Mouse (Mus musculus): ENCODE measurements around the gene Fau. TPM values are rescaled to one million over a fixed set of nuclear protein-coding genes. Genes with fewer than 3 reads are reported as not detected.

Gene Fau
- polyA plus RNA-seq, 1 experiment from 2014 or later = 1,054 TPM

- Histone ChIP-seq H3K27ac (ENCODE audit: low read depth) (peak overlapping the region; percentile 74; the same call in 1 of the 2 replicates), H3K4me1 (replicated peaks; ENCODE audit: control insufficient read depth, insufficient read depth, low read length) (peaks cover 23% of the 10 kb centered on the region), H3K4me2 (ENCODE audit: low read length) (peak overlapping the region; percentile 96), H3K4me3 (ENCODE audit: low read depth, low read length) (peak overlapping the region; percentile 48), H3K9ac (ENCODE audit: low read length) (peak overlapping the region; percentile 55; the same call in 1 of the 2 replicates), H3K36me3 (ENCODE audit: control insufficient read depth, insufficient read depth, low read length) (peaks cover 25% of the 10 kb centered on the region), H3K27me3 (replicated peaks; ENCODE audit: control insufficient read depth, insufficient read depth, low read length) (no peaks in the 10 kb centered on the region), H3K9me3 (ENCODE audit: control insufficient read depth, low read length) (no peaks in the 10 kb centered on the region)
- no peak for ATAC-seq (replicated peaks; ENCODE audit: low FRiP score, low TSS enrichment, low read depth)
- WGBS = 33% methylated on average over 5 of the region's 5 CpGs
- DNase-seq (ENCODE audit: low spot score) = no peak
Measured at GRCm38 (mm10) chr19:6066571-6066970, 8.9 kb downstream of the Fau start.

GRCm38 (mm10) chr19:6067011-6067723 is 9.5 kb downstream of the Fau start:
- peak; percentile 70 for ATAC-seq (replicated peaks; ENCODE audit: low FRiP score, low TSS enrichment, low read depth)
- WGBS = under 1% methylated on average over 29 of the region's 30 CpGs

GRCm38 (mm10) chr19:6067724-6068415 is 10.2 kb downstream of the Fau start, which contains the start of gene Tm7sf2:
Gene Tm7sf2 (minus strand): TSS chr19:6068373.
- Histone ChIP-seq H3K9me3 (ENCODE audit: control insufficient read depth, low read length) (no peaks in the 10 kb centered on the region), H3K4me3 (ENCODE audit: low read depth, low read length) (peak within 1 kb of the TSS; percentile 48), H3K9ac (ENCODE audit: low read length) (peak within 1 kb of the TSS; percentile 55), H3K4me1 (replicated peaks; ENCODE audit: control insufficient read depth, insufficient read depth, low read length) (peaks cover 12% of the 10 kb centered on the region), H3K27me3 (replicated peaks; ENCODE audit: control insufficient read depth, insufficient read depth, low read length) (no peaks in the 10 kb centered on the region), H3K36me3 (ENCODE audit: control insufficient read depth, insufficient read depth, low read length) (peaks cover 32% of the 10 kb centered on the region), H3K27ac (ENCODE audit: low read depth) (peak within 1 kb of the TSS; percentile 74), H3K4me2 (ENCODE audit: low read length) (peak within 1 kb of the TSS; percentile 96)
- WGBS = 8% methylated on average over 33 of the region's 33 CpGs
- ATAC-seq (replicated peaks; ENCODE audit: low FRiP score, low TSS enrichment, low read depth) = peak; percentile 93
- peak; percentile 86 for DNase-seq (ENCODE audit: low spot score)

More at GRCm38 (mm10) chr19:6067011-6067723, 9.5 kb downstream of the Fau start:
- Histone ChIP-seq H3K4me3 (ENCODE audit: low read depth, low read length) (peak overlapping the region; percentile 48), H3K27ac (ENCODE audit: low read depth) (peak overlapping the region; percentile 74), H3K27me3 (replicated peaks; ENCODE audit: control insufficient read depth, insufficient read depth, low read length) (no peaks in the 10 kb centered on the region), H3K9me3 (ENCODE audit: control insufficient read depth, low read length) (no peaks in the 10 kb centered on the region), H3K9ac (ENCODE audit: low read length) (peak overlapping the region; percentile 55), H3K4me2 (ENCODE audit: low read length) (peak overlapping the region; percentile 96), H3K36me3 (ENCODE audit: control insufficient read depth, insufficient read depth, low read length) (peaks cover 26% of the 10 kb centered on the region), H3K4me1 (replicated peaks; ENCODE audit: control insufficient read depth, insufficient read depth, low read length) (peaks cover 18% of the 10 kb centered on the region)
- peak; percentile 92 for DNase-seq (ENCODE audit: low spot score)

GRCm38 (mm10) chr19:6068951-6069350 is 11.3 kb downstream of the Fau start:
- DNase-seq (ENCODE audit: low spot score) (no peak), ATAC-seq (replicated peaks; ENCODE audit: low FRiP score, low TSS enrichment, low read depth) (no peak)
- no peak overlapping the region for H3K9ac ChIP-seq (ENCODE audit: low read length)
- no peaks in the 10 kb centered on the region for H3K27me3 ChIP-seq (replicated peaks; ENCODE audit: control insufficient read depth, insufficient read depth, low read length)
- H3K27ac ChIP-seq (ENCODE audit: low read depth) = no peak overlapping the region
- 71% methylated on average over 4 of the region's 4 CpGs for WGBS
- no peaks in the 10 kb centered on the region for H3K9me3 ChIP-seq (ENCODE audit: control insufficient read depth, low read length)
- H3K4me1 ChIP-seq (replicated peaks; ENCODE audit: control insufficient read depth, insufficient read depth, low read length) = peaks cover 12% of the 10 kb centered on the region
- H3K4me2 ChIP-seq (ENCODE audit: low read length) = no peak overlapping the region
- peaks cover 40% of the 10 kb centered on the region for H3K36me3 ChIP-seq (ENCODE audit: control insufficient read depth, insufficient read depth, low read length)
- no peak overlapping the region for H3K4me3 ChIP-seq (ENCODE audit: low read depth, low read length)

- DNase-seq (ENCODE audit: low spot score) = no peak
- Histone ChIP-seq H3K36me3 (ENCODE audit: control insufficient read depth, insufficient read depth, low read length) (peaks cover 43% of the 10 kb centered on the region), H3K27me3 (replicated peaks; ENCODE audit: control insufficient read depth, insufficient read depth, low read length) (no peaks in the 10 kb centered on the region)
Measured at GRCm38 (mm10) chr19:6069851-6070250, 12.2 kb downstream of the Fau start.

GRCm38 (mm10) chr19:6070571-6071250 is 13.1 kb downstream of the Fau start:
- H3K4me2 ChIP-seq (ENCODE audit: low read length) = no peak overlapping the region
- DNase-seq (ENCODE audit: low spot score) (no peak), ATAC-seq (replicated peaks; ENCODE audit: low FRiP score, low TSS enrichment, low read depth) (no peak)
- H3K27me3 ChIP-seq (replicated peaks; ENCODE audit: control insufficient read depth, insufficient read depth, low read length) = no peaks in the 10 kb centered on the region
- H3K36me3 ChIP-seq (ENCODE audit: control insufficient read depth, insufficient read depth, low read length) = peaks cover 52% of the 10 kb centered on the region
- no peaks in the 10 kb centered on the region for H3K9me3 ChIP-seq (ENCODE audit: control insufficient read depth, low read length)
- no peak overlapping the region for H3K27ac ChIP-seq (ENCODE audit: low read depth)
- H3K4me1 ChIP-seq (replicated peaks; ENCODE audit: control insufficient read depth, insufficient read depth, low read length) = peaks cover 12% of the 10 kb centered on the region
- 92% methylated on average over 31 of the region's 31 CpGs for WGBS
- H3K4me3 ChIP-seq (ENCODE audit: low read depth, low read length) = no peak overlapping the region
- H3K9ac ChIP-seq (ENCODE audit: low read length) = no peak overlapping the region

More at GRCm38 (mm10) chr19:6069851-6070250, 12.2 kb downstream of the Fau start:
- H3K4me3 ChIP-seq (ENCODE audit: low read depth, low read length) = no peak overlapping the region
- no peak overlapping the region for H3K9ac ChIP-seq (ENCODE audit: low read length)
- no peak overlapping the region for H3K4me2 ChIP-seq (ENCODE audit: low read length)
- H3K4me1 ChIP-seq (replicated peaks; ENCODE audit: control insufficient read depth, insufficient read depth, low read length) = peaks cover 12% of the 10 kb centered on the region
- no peak overlapping the region for H3K27ac ChIP-seq (ENCODE audit: low read depth)
- no peaks in the 10 kb centered on the region for H3K9me3 ChIP-seq (ENCODE audit: control insufficient read depth, low read length)
- WGBS = 92% methylated on average over 10 of the region's 10 CpGs
- no peak for ATAC-seq (replicated peaks; ENCODE audit: low FRiP score, low TSS enrichment, low read depth)

- Histone ChIP-seq H3K27ac (ENCODE audit: low read depth) (no peak overlapping the region), H3K4me1 (replicated peaks; ENCODE audit: control insufficient read depth, insufficient read depth, low read length) (peaks cover 17% of the 10 kb centered on the region), H3K27me3 (replicated peaks; ENCODE audit: control insufficient read depth, insufficient read depth, low read length) (no peaks in the 10 kb centered on the region), H3K4me2 (ENCODE audit: low read length) (no peak overlapping the region), H3K4me3 (ENCODE audit: low read depth, low read length) (no peak overlapping the region), H3K9me3 (ENCODE audit: control insufficient read depth, low read length) (no peaks in the 10 kb centered on the region), H3K36me3 (ENCODE audit: control insufficient read depth, insufficient read depth, low read length) (peaks cover 52% of the 10 kb centered on the region), H3K9ac (ENCODE audit: low read length) (no peak overlapping the region)
- ATAC-seq (replicated peaks; ENCODE audit: low FRiP score, low TSS enrichment, low read depth) (no peak), DNase-seq (ENCODE audit: low spot score) (no peak)
- 92% methylated on average over 19 of the region's 19 CpGs for WGBS
Measured at GRCm38 (mm10) chr19:6071261-6071660, 13.6 kb downstream of the Fau start.

- DNase-seq (ENCODE audit: low spot score) (no peak), ATAC-seq (replicated peaks; ENCODE audit: low FRiP score, low TSS enrichment, low read depth) (no peak)
- Histone ChIP-seq H3K9me3 (ENCODE audit: control insufficient read depth, low read length) (no peaks in the 10 kb centered on the region), H3K27me3 (replicated peaks; ENCODE audit: control insufficient read depth, insufficient read depth, low read length) (no peaks in the 10 kb centered on the region), H3K36me3 (ENCODE audit: control insufficient read depth, insufficient read depth, low read length) (peaks cover 52% of the 10 kb centered on the region), H3K4me3 (ENCODE audit: low read depth, low read length) (no peak overlapping the region), H3K9ac (ENCODE audit: low read length) (no peak overlapping the region), H3K4me1 (replicated peaks; ENCODE audit: control insufficient read depth, insufficient read depth, low read length) (peaks cover 8% of the 10 kb centered on the region), H3K4me2 (ENCODE audit: low read length) (no peak overlapping the region), H3K27ac (ENCODE audit: low read depth) (no peak overlapping the region)
- WGBS = 94% methylated on average over 5 of the region's 5 CpGs
Measured at GRCm38 (mm10) chr19:6073889-6074288, 16.2 kb downstream of the Fau start.

Data from intestine, embryonic 14.5 days (tissue).